Mouse (Mus musculus) megakaryocyte, adult 5-6 weeks (primary cell): Measurements from ENCODE around the gene Uba5. TPM values are rescaled to one million over a fixed set of nuclear protein-coding genes. Genes with fewer than 3 reads are reported as not detected.

Experiments used
- ATAC-seq: 2 replicates; pipeline ENCODE4 v1.8.0; 2016; ENCODE audit warnings: mild to moderate bottlenecking, inconsistent platforms; ENCODE audit not compliant: poor library complexity, severe bottlenecking
- total RNA-seq, 2 experiments: library from RNA; stranded (forward) in 1 of 2; stranded (reverse) in 1 of 2; fragments of 153-499, 151-499 nt in 1 of 2; fragments of 221-1000, 200-1000 nt in 1 of 2; gene quantifications; 2 replicates each; pipeline versions ENCODE4 v1.2.3 to v1.2.4; 2015 to 2017

The Uba5 gene
- total RNA-seq, 2 experiments from 2014 or later, result 28.9 to 32.5 TPM

- ATAC-seq, result no peak
These were observed 1.6 kb upstream of the Uba5 start for GRCm38 (mm10) chr9:104064571-104064970.

- ATAC-seq, result peak; percentile 85
These were observed 469 bp upstream of the Uba5 start, which contains the start of gene Acad11 for GRCm38 (mm10) chr9:104063244-104063961. Gene Acad11, plus strand, starts transcription at chr9:104063377.

- no peak for ATAC-seq
These were observed 11.9 kb downstream of the Uba5 start for GRCm38 (mm10) chr9:104051028-104051427.

- ATAC-seq, result no peak
These were observed 19.3 kb downstream of the Uba5 start for GRCm38 (mm10) chr9:104043676-104044075.

GRCm38 (mm10) chr9:104040362-104040761, 22.6 kb downstream of the Uba5 start, which contains the start of gene Gm28305:
Gene Gm28305, plus strand, starts transcription at chr9:104040662.
- ATAC-seq, result no peak

GRCm38 (mm10) chr9:104039742-104040141, 23.2 kb downstream of the Uba5 start:
- no peak for ATAC-seq

GRCm38 (mm10) chr9:104039031-104039695, 23.8 kb downstream of the Uba5 start:
- no peak for ATAC-seq

- ATAC-seq, result no peak
These were observed 24.7 kb downstream of the Uba5 start for GRCm38 (mm10) chr9:104038266-104038665.

- ATAC-seq, result peak; percentile 99
These were observed 27.5 kb downstream of the Uba5 start for GRCm38 (mm10) chr9:104035261-104036015.

- no peak for ATAC-seq
These were observed 28.2 kb downstream of the Uba5 start for GRCm38 (mm10) chr9:104034718-104035117.

GRCm38 (mm10) chr9:104034231-104034630, 28.7 kb downstream of the Uba5 start:
- ATAC-seq, result no peak

GRCm38 (mm10) chr9:104029861-104030260, 33.1 kb downstream of the Uba5 start:
- no peak for ATAC-seq

- no peak for ATAC-seq
These were observed 35.7 kb downstream of the Uba5 start for GRCm38 (mm10) chr9:104027186-104027585.

- ATAC-seq, result no peak
These were observed 41.9 kb downstream of the Uba5 start for GRCm38 (mm10) chr9:104021026-104021425.

- no peak for ATAC-seq
These were observed 48.4 kb downstream of the Uba5 start for GRCm38 (mm10) chr9:104014526-104014925.

GRCm38 (mm10) chr9:104002913-104003330, 60.0 kb downstream of the Uba5 start:
- ATAC-seq, result peak; percentile 58

- peak; percentile 91 for ATAC-seq
These were observed 60.7 kb downstream of the Uba5 start, which contains the start of gene Nphp3 for GRCm38 (mm10) chr9:104001921-104002859. Gene Nphp3, plus strand, starts transcription at chr9:104002544.

GRCm38 (mm10) chr9:104000601-104001000, 62.3 kb downstream of the Uba5 start:
- ATAC-seq, result no peak
